Mouse (Mus musculus) kidney, postnatal 36 days (tissue): ENCODE measurements at regions not wholly inside any gene's neighbourhood (a gene's known extent, or its start where the extent isn't known, plus 50 kb on each side); places are given as distances from the start of the nearest gene placed in this dataset.

Source experiments
- DNase-seq, 2 experiments: peaks; one replicate each; pipeline ENCODE4 v3.0.0; 2021 to 2022; ENCODE audit warnings: mixed read lengths in 2 of 2

DNA sequence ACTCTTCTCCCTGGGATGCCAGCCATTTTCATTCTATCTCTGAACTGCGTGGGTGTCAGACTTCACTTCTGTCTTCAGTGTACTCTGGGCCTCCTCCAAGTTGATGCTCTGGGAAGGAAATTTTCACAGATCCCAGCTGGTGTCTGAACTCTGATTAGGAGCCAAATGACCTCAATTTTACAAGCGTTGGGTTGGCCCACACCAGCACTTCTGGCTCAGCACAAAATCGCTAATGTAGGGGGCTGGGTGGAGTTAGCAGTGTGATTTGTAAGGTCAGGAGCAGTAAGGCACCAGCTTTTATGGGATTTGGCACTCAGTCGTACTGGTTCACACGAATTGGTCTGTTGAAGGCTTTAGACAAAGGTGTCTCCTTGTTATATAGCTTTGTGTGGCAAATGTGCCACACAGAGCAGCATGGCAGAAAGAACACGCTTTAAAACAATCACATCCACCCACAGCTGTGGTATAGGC is 576.3 kb upstream of the Kdm8 start:
- peak; percentile 52 to 58 for DNase-seq

DNA sequence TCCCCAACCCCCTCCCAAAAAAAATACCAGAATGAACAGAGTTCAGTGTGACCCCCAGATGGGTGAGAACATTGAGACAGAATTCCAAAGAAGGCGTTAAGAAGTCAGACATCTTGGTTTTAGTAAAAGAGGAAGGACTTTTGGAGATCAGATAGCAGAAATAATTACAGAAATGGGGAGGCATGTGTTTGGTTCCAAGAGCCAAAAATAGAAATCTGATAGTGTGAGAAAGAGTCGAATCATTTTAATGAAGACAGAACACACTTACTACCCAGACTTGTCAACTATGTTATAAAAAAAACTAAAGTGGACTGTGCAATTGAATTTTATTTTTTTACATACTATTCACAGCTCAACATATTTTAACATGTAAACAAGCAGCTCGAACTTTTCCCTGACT is 575.9 kb upstream of the Kdm8 start:
- DNase-seq = no peak

DNA sequence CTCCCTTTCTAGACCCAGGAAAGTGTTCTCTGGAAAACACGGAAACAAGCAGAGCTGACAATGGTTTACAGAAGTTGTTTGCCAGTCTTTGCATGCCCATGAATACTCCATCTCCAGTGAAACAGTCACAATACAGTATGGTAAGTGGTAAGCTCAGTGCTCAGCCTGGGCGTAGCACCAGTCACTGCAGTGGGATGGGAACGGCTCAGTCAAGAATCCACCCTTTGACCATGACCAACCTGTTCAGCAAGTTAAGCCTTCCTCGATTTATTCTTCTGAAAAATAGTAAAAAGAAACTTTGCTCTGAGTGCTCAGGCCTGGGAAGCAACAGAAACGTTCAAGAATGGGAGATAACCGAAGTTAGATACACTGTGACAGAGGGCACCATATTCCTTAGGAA is 563.7 kb upstream of the Kdm8 start:
- no peak for DNase-seq

DNA sequence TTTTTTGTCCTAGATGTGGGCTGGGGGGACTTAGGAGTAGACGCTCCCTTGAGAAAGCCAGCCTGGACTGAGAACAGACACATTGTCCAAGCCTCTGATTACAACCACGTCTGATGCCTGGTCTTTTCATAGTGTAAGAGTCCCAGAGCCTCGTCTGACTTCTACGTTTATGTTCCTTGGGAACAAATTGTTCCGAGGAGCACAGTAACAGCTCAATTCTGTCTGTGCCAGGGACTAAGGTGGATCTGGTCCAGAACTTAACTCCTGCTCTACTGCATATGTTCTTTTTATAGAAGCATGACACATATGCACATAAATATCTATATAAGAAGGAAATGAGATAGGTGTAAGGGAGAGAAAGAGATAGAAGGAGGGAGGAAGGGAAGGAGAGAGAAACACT is 537.2 kb upstream of the Kdm8 start:
- no peak for DNase-seq

DNA sequence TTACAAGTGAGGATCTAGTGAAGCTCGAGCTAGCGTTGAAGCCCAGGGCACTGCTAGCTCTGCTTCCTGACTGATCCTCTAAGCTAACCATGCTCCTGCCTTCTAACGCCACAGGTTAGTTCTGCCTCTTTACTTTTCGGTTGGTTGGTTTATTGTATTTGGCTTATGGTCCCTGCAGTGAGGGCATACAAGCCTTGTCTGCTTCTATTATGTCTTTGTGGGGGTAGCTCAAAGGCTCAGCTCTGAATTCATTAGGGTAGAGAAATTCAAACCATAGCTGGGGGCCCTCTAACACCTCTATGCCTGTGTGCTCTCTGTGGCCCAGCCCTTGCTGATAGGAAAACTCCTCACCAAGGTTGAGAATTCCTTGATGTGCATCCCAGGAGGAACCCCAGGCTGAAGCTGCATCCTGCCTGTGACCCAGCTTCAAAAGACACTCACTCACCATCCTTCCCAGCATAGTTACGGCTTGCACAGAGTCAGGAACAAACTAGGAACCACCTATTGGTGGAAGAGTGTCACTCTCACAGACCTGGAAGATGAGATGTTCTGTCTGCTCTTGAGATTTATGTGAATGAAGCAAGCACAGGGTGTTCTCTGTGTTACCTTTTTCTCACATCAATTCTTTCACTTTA is 536.7 kb upstream of the Kdm8 start:
- no peak for DNase-seq

DNA sequence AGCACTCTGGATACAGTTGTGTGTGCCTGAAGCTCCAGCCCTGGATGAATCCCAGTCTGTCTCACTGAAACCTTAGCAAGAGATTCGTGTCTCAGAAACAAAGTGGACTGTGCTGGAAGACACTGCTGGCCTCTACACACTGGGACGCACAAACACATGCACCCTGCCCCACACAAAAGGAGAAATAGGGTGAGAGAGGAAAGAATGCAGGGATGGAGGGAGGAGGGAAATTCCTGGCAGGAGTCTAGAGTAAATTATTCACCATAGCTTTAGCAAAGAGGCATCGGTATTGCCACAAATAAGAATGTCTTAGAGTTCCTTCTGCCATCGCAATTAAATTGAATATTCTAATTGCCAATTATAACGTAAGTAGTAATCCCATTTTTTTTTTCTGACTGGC is 530.4 kb upstream of the Kdm8 start:
- DNase-seq = peak; percentile 17 to 47

DNA sequence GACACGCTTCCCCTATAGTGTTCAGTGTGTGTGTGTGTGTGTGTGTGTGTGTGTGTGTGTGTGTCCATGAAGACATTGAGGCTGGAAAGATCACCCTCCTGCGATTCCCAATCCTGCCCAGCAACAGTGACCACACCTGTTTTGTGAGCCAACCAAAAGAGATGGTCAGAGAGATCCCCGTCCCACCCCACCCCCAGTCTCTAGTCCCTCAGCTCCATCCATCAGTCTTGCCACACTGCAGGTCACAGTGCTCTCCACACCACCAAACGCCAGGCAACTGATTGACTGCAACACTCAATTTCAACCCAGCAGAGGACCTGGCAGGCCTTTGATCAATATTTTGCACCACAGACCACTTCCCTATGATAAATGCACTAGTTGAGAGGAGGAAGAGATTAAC is 530.0 kb upstream of the Kdm8 start:
- peak in 1 of 2 experiments; percentile 3 for DNase-seq

DNA sequence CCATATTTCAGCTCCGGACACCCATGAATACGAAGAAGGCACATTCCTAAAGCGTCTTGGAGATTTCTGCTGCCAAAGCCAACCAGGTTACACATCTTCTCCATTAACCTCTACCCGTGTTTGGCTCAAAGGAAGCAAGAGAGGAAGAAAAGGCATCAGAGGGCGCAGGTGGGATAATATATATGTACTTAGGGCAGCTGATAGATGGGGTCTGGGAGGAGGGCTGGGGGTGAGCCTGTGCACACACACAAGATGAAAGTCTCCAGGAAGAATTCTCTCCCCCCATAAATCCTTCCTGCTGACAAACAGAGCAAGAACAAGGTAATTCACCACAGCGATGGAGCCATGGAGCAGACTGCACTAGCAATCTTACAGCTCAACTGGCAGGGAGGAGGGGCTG is 529.5 kb upstream of the Kdm8 start:
- DNase-seq = no peak

DNA sequence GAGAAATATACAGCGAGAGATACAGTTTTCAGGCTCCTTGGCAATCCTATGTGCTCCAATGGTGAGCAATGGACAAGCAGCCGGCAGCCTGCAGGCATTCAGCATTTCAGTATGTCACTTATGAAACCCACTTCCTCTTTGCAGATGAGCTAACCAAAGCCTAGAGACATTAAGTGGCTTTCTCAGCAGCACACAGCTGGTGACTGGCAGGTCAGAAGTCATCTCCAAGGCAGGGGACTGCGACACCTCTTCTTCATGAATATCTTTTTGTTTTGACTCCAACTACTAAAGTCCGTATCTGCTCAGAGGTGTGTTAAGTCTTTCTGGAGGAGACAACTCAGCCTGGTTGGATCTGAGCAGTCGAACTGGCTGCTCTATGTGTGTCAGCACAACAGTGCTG is 528.8 kb upstream of the Kdm8 start:
- DNase-seq = no peak

DNA sequence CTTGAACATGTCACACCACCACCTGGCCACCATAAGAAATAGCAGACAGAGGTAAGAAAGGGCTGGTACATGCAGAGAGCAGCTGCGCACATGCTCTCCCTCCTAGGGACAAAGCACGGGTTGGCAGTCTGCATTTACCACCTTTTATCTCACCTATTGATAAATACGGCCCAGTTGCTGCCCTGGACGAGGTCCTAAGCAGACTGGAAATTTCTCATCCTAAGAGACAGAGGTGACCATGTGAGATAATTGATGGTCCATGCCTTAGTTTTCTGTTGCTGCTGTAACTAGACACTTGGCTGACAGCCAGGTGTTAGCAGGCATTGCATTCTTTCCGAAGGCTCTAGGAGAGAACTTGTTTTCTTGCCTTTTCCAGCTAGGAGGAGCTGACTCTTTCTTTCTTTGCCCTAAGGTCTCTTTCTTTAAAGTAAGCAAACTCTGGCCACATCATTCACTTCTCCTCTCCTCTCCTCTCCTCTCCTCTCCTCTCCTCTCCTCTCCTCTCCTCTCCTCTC is 526.8 kb upstream of the Kdm8 start:
- DNase-seq = peak; percentile 65 to 66

DNA sequence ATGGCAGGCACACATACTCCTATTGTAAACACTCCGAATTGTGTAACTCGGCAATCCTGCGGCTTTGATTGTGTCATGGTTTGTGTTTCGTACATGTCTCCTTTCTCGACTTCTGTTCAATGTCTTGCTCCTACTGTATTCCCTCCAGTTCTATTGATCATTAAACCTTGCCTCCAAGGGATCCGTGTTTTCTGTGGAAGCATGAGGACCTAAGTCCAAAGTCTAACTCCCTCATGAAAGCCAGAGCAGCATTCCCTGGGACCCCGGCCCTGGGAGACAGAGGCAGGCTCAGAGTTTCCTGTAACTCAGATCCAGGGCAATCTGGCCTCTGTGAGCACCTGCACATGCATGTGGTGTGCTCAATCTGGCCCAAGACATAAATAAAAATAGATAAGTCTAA is 521.7 kb upstream of the Kdm8 start:
- peak; percentile 55 to 56 for DNase-seq

DNA sequence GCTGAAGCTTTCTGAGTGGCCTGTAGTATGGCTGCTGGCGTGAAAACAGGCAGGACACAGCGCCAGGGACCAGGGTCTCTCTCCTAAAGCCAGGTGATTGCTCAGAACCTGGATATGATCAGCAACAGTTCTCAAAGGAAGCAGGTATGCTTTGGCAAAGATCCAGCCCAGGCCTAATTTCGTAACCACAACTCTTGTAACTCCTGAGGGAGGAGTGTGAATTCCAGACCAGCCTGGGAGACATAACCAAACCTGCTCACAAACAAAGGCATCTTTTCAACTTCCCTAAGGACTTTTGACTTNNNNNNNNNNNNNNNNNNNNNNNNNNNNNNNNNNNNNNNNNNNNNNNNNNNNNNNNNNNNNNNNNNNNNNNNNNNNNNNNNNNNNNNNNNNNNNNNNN is 510.9 kb upstream of the Kdm8 start:
- DNase-seq = no peak

DNA sequence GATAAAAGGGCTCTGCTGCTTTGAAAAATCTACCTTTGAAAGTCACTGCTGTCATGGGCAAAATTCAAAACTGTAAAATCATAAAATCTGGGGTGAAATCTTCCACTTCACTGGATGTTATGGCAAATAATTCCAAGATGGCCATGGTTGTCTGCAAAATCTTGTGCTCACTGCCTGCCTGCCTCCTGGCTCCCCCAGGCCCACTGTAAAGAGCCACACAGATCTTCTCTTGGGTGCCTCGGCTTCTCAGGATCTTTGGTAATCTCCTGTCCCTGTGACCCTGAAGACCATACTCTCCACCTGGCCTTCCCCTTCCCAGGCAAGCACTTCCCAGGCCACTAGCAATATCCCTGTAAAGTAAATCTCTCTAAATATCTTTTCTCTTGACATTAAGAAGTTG is 505.1 kb upstream of the Kdm8 start:
- no peak for DNase-seq

DNA sequence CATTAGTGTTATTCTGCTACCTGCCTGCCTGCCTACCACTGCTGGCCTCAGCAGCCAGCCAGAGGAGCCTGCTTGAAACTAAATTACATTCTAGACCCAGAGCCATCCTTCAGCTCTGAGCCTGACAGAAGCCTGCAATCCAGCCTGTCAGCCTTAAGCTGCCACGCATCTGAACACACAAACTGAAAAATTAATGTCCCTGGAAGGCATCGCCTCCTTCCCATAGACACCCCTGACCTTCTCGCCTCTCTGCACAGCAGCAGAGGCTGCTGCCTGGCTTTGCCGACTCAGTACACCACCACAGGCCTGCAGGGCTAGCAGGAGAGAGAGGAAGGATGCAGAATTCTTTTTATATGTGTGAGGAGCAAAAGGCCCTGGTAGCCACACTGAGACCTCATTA is 502.9 kb upstream of the Kdm8 start:
- no peak for DNase-seq

DNA sequence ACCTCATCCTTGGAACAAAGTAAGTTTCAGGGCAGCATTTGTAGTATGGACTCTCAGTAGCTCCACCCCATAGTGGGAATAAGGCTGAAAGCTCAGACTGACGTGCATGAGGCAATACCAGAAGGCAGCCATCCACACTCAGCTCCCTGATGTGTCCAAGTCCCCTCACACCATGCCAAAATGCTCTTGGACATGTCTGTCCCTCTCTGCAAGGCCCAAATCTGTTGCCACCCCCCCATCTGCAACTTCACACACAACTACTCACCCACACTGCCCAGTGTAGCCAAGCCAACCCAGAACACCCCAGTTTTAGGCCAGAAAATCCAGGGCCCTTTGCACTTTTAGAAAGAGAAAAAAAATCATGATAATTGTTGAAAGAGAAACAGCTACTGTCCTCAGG is 498.1 kb upstream of the Kdm8 start:
- no peak for DNase-seq

DNA sequence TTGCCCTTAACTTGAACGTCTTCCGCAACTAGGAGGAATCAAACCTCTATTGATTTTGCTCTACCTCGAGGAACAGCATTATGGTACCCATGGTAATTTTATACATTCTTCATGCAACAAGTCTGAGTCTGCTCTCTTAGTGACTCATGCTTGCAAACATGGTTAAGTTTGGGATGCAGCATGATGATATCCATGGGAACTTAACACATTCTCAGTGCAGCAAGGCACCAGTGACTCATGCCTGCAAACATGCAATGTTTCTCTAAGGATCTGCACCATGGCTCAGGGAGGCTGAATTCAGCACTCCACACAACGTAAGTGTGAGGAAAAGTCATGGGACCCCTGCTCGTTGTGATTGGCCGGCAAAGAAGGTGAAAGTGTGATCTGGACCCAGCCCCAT is 487.1 kb upstream of the Kdm8 start:
- DNase-seq = no peak

DNA sequence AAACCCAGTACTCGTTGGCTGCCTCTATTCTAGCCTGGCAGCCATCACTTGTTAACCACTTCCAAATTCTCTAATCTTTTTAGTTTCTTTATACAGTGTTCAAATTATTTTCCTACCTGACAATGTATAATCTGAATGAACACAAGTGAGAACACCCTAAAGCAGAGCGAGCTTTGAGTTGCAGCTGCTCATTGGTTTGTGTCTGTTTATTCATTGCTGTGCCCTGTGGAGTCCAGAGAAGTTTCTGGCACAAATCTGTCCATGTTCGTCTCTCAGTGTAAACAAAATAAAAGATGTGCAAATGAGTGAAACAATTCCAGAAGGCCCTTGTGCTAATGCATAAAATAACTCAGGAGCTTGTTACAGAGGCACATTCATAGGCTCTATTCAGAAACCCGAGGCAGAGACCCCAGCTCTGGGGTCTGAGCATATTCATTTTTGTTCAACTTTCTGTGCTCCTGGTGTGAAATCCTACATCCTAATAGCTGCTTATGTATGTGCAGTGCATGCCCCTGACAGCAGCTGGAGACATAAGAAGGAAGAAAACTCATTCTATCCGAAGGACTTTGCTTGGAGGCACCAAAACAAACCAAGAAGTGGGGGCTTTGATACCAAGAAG is 469.5 kb upstream of the Kdm8 start:
- no peak for DNase-seq

DNA sequence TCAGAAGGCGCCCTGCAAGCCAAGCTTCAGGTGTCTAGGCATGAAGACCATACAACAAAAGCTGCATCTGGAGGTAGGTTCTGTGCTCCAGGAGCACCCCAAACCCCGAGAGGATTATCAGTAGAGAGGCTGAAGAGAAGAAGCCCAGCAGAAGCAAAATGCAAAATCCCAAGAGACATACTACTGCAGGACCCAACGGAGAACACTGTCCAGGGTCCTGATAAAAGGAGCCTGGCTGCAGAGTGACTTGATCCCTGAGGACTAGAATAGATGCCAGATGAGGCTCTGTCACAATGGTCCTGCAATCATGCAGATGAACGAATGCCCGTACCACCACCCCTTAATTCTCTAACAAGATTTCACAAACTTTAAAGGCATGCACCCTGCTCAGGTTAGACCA is 455.0 kb upstream of the Kdm8 start:
- DNase-seq = peak; percentile 4 to 38

DNA sequence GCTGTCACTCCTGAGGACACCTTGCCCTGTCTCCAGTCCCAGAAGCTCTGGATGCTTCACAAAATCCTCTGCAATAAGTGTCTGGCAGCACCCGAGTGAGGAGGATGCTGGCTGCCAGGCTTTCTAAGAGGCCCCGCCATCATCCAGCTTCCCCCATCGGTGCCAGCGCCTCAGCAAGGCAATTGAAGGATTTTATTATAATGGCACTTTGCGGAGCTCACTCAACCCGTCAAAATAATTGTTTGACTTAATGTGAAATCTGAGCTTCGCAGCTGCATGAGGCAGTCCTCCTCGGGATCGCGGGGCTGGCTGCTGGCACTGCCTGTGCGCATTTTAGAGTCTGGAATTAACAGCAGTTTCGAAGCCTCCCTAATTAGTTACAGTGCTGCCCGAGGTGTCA is 453.8 kb upstream of the Kdm8 start:
- no peak for DNase-seq

DNA sequence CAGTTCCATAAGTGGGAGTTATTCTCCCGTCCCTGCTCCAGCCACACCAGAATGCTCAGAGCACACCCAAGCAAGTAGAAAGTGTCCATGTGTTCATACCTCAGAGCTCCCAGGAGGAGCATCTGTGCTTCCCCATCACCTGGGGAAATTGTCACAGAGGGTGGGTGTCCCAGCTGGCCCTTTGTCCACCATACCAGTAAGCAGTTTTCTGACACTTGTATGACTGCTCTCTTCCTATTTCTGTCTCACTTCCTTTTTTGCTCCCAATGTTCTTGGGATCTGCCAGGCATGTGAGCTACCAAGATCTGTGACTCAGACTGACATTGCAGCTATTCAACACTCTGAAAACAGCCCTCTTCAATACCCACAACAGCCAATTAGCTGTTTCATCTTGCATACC is 447.9 kb upstream of the Kdm8 start:
- no peak for DNase-seq

DNA sequence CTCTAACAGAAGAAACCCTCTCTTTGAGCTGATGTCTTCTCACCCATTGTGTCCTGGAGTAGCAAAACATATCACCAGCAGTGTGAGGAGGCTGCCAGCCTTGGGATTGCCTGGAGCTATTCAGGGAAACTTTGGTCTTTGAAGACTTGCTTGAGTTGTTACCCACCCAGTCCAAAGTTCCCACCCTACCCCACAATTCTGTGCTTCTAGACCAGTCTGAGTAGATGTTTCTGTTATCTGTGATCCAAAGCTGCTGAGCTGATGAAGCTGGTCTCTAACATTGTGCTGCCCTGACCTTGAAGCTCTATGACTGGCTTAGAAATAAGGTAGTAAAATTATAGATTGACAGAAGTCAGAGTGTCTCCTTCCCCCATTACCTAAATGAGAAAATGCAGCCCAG is 443.8 kb upstream of the Kdm8 start:
- no peak for DNase-seq

DNA sequence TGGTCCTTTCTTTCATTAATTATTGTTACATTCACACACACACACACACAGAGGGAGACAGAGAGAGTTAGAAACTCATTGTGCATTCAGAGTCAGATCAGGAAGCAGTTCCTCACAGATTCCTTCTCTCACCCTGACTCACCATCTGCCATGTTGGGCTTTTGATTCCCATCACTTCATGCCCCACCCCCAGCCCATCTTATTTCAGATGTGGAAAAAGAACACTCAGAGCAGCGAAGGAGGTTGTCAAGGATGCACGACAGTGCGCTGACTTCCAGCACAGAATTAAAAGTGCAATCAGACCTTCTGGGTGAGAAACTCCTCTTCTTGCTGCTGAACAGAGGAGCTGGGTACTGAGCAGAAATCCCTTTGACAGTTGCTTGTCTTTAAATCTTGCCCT is 438.8 kb upstream of the Kdm8 start:
- no peak for DNase-seq

DNA sequence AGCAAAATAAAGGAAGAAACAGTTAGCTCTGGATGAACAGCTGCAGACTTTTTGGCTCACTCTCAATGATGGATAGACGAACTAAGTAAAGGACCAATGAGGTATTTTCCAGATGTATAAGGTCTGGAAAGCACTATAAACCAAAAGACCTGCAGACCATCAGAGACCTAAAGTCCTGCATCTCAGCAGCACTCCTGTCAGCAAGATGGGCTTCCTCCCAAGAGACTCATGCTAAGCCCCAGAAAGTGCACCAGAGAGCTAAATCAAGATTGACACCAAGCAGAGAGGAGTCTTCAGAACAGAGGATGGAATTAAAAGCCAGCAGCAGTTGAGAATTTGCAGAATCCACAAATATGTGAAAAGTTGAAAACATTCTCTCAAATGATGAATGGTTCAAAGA is 425.2 kb upstream of the Kdm8 start:
- DNase-seq = no peak

DNA sequence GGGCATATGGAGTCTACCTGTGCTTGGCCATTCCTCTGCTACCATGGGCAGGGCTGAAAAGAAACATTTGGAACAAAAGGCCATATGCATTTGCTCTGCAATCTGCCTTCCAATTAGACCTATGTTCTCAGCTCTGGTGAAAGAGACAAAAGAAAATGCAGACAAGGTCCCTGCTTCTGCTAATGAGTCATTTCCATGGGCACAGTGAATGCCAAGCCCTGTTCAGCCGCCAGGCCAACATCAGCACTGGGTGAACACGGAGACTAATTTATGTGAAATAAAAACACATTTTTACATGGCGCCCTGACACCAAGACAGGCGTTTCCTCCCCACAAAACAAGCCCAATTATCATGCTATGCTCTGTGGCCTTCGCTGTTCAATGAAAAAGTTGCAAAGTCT is 419.5 kb upstream of the Kdm8 start:
- DNase-seq = no peak

DNA sequence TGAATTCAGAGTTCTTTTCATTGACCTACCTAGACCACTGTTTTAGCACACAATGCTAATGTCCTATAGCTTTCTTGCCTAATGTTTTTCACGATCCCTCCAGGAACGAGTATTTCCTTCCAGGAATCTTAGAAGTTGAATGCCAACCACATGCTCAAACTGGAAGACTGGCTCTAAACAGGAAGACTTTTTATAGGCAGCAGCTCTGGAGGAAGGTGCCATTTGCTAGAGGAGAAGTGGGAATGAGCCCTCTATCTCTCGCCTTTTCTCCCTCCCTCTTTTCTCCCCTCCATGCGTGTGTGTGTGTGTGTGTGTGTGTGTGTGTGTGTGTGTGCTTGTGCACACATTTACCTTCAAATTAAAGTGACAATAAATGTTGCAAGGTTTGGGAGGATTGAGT is 410.7 kb upstream of the Kdm8 start:
- DNase-seq = no peak
